Mouse (Mus musculus) brain, embryonic 14.5 days (tissue): ENCODE measurements around the gene Btbd19. TPM values are rescaled to one million over a fixed set of nuclear protein-coding genes. Genes with fewer than 3 reads are reported as not detected.

Source experiments
- DNase-seq: peaks from one replicate; pipeline ENCODE4 v3.0.0-alpha.2; 2011; ENCODE audit warnings: low read depth
- CTCF ChIP-seq: fragments of 200-500 bp; IDR thresholded peaks from 2 replicates; pipeline ENCODE4 v1.5.1; 2012; ENCODE audit warnings: inconsistent platforms, mild to moderate bottlenecking, moderate library complexity, borderline replicate concordance; ENCODE audit not compliant: insufficient read depth, insufficient read length; ENCODE audit errors: extremely low read depth
- POLR2A ChIP-seq: fragments of 200-500 bp; IDR thresholded peaks from 2 replicates; pipeline ENCODE4 v1.6.1; 2012; ENCODE audit warnings: mild to moderate bottlenecking, inconsistent platforms, borderline replicate concordance; ENCODE audit not compliant: poor library complexity, insufficient read depth, insufficient read length, severe bottlenecking; ENCODE audit errors: extremely low read depth
- polyA plus RNA-seq: library from polyadenylated mRNA; depleted of rRNA; stranded (reverse); fragments of >200 nt; gene quantifications from 2 replicates; pipeline ENCODE4 v1.2.3, GENCODE M21; 2012

The Btbd19 gene
- polyA plus RNA-seq, 1 experiment = 6.5 TPM

DNA sequence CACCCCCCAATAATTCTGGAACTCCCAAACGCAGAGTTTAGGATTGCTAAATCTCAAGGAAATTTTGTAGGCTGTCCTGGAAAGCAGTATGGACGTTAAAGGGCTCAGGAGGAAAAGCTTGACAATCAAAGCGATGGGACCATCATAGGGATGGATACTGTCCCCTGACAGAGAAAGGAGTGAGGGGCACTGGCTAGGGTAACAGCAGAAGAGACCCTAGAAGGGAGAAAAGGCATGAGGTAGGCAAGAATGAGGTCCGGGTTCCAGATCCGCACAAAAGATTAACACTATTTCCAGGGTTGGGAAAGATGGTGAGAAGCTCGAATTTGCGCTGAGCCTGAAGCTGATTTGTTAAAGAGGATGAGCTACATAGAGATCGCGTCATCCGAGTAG, 5.5 kb downstream of the Btbd19 start:
- TF ChIP-seq CTCF (no peak), POLR2A (no peak)
- DNase-seq = no peak

DNA sequence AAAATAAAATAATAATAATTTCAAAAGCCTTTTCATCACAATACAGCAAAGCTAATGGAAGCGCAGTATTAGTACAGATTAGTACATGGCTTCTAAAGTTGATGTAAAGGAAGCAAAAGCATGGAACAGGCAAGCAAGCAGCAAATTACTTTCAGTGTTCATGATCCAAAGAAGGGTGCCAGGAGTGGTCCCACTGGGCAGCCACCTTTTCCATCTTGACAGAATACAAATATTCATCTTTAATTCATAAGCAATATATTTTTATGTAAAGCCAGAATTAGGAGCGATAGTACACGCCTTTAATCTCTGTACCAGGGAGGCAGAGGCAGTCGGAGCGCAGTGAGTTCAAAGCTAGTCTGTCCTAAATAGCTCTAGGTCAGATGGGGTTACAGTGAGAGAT, 5.9 kb downstream of the Btbd19 start:
- DNase-seq = no peak
- no peak for TF ChIP-seq CTCF
- TF ChIP-seq POLR2A = no peak

GRCm38 (mm10) chr4:117117931-117118330, 7.6 kb downstream of the Btbd19 start:
- TF ChIP-seq CTCF (no peak), POLR2A (no peak)

DNA sequence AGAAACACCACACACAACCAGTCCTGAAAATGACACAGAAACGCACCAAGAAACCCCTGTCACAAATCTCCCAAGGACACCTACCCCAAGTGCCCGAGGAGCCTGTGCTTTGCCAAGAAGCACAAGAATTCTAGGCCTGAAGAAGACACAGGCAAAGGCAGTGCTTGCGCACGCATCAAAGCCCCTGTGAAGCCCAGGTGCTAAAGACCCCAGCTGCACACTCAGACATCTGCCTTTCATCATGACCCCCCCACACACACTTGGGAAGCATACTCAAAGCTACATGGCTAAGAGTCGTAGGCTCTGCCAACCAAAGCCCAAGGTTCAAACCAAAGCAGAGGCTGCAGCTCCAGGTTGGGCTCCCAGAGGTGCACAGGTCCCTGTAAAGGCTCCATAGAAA, 9.9 kb downstream of the Btbd19 start:
- no peak for DNase-seq
- TF ChIP-seq CTCF (no peak), POLR2A (no peak)

More at GRCm38 (mm10) chr4:117117931-117118330, 7.6 kb downstream of the Btbd19 start:
- no peak for DNase-seq

DNA sequence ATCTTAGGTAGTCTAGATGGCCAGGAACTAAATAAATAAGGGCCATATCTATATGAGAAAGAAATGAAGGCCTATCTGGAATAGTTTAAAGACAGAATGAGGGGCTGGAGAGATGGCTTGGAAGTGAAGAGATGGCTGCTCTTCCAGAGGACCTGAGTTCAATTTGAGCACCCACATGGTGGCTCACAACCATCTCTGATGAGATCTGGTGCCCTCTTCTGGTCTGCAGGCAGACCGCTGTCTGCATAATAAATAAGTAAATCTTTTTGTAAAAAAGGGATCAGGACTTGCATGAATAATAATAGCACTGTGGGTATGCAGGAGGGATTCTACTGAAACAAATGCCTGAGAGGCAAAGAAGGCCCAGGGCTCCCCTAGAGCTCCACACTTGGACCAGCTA, 12.3 kb downstream of the Btbd19 start:
- DNase-seq = no peak
- peak; percentile 6; the same call in 1 of the 2 replicates for TF ChIP-seq CTCF
- no peak for TF ChIP-seq POLR2A

- DNase-seq = no peak
- no peak for TF ChIP-seq POLR2A
- no peak for TF ChIP-seq CTCF
These were observed 14.5 kb downstream of the Btbd19 start for GRCm38 (mm10) chr4:117110985-117111384.

DNA sequence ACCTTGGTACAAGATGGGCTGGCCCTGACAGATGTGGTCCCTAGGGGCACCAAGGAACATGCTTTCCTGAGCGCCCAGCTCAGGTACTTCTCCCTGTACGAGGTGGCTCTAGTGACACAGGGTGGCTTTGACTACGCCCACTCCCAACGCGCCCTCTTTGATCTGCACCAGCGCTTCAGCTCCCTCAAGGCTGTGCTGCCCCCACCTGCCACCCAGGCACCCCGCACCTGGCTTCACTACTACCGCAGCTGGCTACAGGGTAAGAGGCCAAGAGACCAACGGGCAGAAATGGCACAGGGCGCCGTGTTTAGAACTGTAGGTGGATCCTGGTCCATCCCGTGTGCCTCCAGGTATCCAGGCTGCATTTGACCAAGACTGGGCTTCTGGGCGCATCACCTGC, 15.3 kb downstream of the Btbd19 start:
- DNase-seq = no peak
- no peak for TF ChIP-seq CTCF
- TF ChIP-seq POLR2A = no peak

- TF ChIP-seq POLR2A (no peak), CTCF (no peak)
- DNase-seq = no peak
These were observed 16.2 kb downstream of the Btbd19 start for GRCm38 (mm10) chr4:117109330-117109729.

DNA sequence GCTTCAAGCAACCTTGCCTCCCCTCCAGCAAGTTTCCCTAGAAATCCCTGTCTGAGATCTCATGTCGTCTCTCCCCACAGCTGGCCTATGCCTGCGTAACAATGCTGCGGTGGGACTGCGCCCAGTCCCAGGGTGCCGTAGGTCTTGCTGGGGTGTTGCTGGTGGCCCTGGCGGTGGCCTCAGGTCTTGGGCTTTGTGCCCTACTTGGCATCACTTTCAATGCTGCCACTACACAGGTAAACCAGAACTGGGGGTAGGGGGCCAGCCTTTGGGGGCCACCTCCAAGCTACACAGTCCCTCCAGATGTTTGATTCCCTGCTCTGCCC, 17.0 kb downstream of the Btbd19 start:
- no peak for TF ChIP-seq POLR2A
- no peak for TF ChIP-seq CTCF
- DNase-seq = no peak

DNA sequence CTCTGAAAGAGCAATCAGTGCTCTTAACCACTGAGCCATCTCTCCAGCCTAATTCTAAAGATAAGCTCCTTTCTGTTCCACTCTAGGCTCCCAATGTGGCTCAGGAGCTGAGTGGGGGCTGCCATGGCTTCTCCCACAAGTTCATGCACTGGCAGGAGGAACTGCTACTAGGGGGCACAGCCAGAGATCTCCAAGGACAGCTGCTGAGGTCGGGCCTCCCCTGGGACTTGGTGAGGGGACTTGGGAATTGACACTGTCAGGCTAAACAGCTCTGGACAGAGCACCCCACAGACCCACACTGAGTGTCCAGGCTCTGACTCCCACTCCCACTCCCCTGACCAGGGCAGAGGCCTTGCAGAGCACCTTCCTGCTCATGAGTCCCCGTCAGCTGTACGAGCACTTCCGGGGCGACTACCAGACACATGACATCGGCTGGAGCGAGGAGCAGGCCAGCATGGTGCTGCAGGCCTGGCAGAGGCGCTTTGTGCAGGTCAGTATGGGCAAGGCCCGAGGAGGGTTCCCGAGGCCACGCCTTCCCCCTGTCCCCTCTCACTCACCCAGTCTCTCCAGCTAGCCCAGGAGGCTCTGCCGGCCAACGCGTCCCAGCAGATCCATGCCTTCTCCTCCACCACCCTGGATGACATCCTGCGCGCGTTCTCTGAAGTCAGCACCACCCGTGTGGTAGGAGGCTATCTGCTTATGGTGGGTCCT, 17.6 kb downstream of the Btbd19 start:
- no peak for DNase-seq
- TF ChIP-seq CTCF (no peak), POLR2A (no peak)

DNA sequence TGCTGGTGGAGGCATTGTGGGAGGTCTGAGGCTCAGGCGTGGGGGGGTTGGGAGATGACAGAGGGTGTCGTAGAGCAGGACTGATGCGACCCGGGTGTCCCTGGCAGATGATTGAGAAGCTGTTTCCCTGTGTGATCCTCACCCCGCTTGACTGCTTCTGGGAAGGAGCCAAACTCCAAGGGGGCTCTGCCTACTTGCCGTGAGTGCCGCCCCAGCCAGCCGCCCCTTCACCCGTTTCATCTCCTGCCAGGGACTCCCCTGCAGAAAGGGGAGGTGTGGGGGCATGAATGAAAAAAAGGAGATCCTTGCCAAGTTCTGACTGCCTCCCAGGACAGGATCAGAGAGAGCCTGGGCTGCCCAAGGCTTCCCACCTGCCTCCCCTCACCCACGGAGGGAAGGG, 20.4 kb downstream of the Btbd19 start:
- DNase-seq = peak; percentile 47
- no peak for TF ChIP-seq POLR2A
- TF ChIP-seq CTCF = no peak

DNA sequence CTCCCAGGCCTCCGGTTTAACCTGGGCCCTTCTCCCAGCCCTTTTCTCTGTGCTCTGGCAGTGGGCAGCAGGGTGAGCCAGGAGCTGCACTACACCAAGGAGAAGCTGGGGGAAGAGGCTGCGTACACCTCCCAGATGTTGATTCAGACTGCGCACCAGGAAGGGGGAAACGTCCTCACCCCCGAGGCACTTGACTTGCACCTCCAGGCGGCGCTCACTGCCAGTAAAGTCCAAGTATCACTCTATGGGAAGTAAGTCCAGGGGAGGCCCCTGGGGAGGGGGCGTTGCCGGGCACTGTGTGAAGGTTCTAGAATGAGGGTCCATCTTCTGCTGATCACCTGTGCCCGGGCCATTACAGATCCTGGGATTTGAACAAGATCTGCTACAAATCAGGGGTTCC, 20.9 kb downstream of the Btbd19 start:
- no peak for DNase-seq
- TF ChIP-seq CTCF (no peak), POLR2A (no peak)

- TF ChIP-seq POLR2A = no peak
- TF ChIP-seq CTCF = peak; percentile 30; the same call in 1 of the 2 replicates
- DNase-seq = peak; percentile 36
These were observed 24.3 kb downstream of the Btbd19 start for GRCm38 (mm10) chr4:117101218-117101617.

- DNase-seq = no peak
- TF ChIP-seq POLR2A (no peak), CTCF (no peak)
These were observed 25.5 kb downstream of the Btbd19 start for GRCm38 (mm10) chr4:117100036-117100435.
